Mouse (Mus musculus): ENCODE data around the gene Skint7.
"Not testable (repeated sequence)": the region's sequence is repeated elsewhere in the genome, so short reads cannot be mapped to it uniquely, and the experiment has no call there.

Skint7 gene

DNA sequence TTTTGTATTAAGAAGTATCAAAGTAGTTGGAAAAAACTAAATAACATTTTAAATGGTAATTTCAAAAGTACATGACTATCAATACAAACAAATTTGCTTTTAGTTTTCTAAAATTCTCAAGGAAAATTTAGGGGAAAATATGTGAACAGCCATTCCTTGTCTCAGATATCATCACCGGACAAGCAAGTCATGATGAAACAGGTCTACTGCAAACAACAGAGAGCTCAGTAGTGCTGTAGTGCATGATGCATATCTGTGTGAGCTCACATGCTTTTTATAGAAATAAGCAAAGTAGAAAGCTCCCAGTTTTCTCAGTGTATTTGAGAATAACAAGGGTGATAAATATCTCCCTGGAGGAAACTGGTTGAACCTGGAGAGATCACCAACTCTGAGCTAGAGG, at the start of gene Skint7:
Gene Skint7, plus strand, starts transcription at position 301 of the 400 bp plus-strand sequence.
- DNase-seq (ENCODE audit: low spot score in 2 of 2), result no peak

DNA sequence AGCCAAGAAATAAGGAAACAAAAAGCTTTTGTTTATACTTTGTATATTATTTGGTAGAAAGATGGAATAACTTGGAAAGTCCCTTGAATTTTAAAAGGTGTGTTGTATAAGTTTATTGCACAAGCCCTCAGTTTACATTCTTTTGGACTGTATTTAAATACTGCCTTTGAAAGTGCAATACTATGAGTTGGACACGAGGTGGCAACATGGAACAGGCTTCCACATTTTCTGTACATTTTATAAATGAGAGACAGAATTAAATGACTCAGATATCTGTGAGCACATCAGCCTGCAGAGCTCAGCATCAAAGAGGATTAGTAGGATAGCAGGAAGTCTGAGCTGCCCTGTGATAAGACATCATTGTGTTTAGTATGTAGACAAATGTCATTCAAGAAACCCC, 11.4 kb upstream of the Skint7 start:
- DNase-seq (ENCODE audit: low spot score in 2 of 2), result no peak

DNA sequence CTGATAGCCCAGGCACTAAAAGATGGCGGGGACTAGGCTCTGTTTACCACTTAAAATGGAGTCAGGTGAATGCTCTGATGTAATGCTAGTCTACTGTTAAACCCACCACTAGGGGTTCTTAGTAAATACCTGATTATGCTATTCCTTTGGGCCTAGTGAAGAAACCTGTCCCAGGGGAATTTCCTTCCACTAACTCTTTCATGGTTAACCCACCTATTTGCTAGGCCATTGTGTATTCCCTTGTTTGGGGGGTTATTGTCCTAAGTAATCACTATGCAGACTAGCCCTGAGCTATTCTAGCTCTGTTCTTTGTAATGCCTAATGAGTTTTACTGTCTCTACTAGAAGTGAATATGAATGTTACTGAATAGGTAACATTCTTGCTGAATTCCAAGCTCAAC, 9.5 kb upstream of the Skint7 start:
- DNase-seq (ENCODE audit: low spot score in 2 of 2), result not testable (repeated sequence)

DNA sequence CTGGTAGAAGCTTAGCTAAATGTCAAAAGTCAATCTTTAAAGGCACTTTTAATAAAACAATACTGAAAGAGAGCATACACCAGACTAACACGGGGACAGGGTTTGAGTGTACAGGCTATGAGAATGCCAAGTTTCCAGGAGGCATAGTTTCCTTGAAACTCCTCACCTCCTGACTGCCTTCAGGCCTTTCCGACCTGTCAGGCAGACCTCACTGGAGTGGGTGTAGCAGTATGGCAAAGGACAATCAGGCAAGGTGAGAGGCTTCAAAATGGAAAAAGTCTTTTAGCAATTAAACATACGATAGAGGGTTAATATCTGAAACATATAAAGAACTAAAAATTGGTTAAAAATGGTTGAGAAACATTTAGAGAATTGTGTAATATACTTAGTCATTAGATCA, 9.1 kb upstream of the Skint7 start:
- no peak for DNase-seq (ENCODE audit: low spot score in 2 of 2)

DNA sequence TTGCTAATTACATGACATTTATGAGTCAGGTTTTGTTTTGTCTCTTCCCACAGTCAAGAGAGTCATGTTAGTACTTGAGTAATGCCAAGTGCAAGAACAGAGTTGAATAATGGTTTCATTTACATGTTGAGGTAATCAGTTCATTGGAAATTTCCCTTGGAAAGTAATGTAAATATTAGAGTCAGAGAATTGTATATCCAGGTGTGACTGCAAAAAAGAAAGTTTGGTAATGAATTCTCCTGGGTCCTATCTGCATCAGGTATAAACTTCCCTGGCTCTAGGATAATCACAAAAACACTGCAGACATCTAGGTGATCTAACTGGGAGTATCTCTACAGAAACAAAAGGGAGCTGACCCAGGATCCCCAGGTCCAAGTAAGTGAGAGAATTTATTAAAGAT, 33.2 kb downstream of the Skint7 start, which contains the start of gene Skint1:
Gene Skint1, plus strand, starts transcription at position 301 of the 400 bp plus-strand sequence.
- no peak for DNase-seq (ENCODE audit: low spot score in 2 of 2)

Measured in natural killer cell, adult 2 months (primary cell).